Mouse (Mus musculus) CH12.LX (cell line): ENCODE results near the gene 2310007B03Rik.

ENCODE experiments used
- CTCF ChIP-seq, 2 experiments: IDR thresholded peaks in 1 of 2; conservative IDR thresholded peaks in 1 of 2; 2 replicates each; pipeline ENCODE4 v1.5.1; 2011 to 2012; ENCODE audit warnings: low read depth in 2 of 2, low read length in 2 of 2, improper control_type of control experiment in 1 of 2, inconsistent platforms in 1 of 2, mild to moderate bottlenecking in 1 of 2, moderate library complexity in 1 of 2
- E2F4 ChIP-seq: IDR thresholded peaks from 2 replicates; pipeline ENCODE4 v1.6.1; 2011; ENCODE audit warnings: low read depth, low read length, improper control_type of control experiment; ENCODE audit not compliant: insufficient replicate concordance
- HCFC1 ChIP-seq: IDR thresholded peaks from 2 replicates; pipeline ENCODE4 v1.6.1; 2012; ENCODE audit warnings: low read depth, mild to moderate bottlenecking, inconsistent platforms, low read length, improper control_type of control experiment
- MAFK ChIP-seq: IDR thresholded peaks from 2 replicates; pipeline ENCODE4 v1.6.1; 2011; ENCODE audit warnings: low read length, improper control_type of control experiment; ENCODE audit not compliant: insufficient replicate concordance
- MXI1 ChIP-seq: IDR thresholded peaks from 2 replicates; pipeline ENCODE4 v1.6.1; 2011; ENCODE audit warnings: mild to moderate bottlenecking, low read depth, low read length, improper control_type of control experiment
- POLR2A ChIP-seq: IDR thresholded peaks from 2 replicates; pipeline ENCODE4 v1.6.1; 2011; ENCODE audit warnings: low read depth, mild to moderate bottlenecking, improper control_type of control experiment, low read length
- POLR2AphosphoS2 ChIP-seq: IDR thresholded peaks from 2 replicates; pipeline ENCODE4 v1.6.1; 2011; ENCODE audit warnings: low read depth, low read length, improper control_type of control experiment
- SIN3A ChIP-seq: IDR thresholded peaks from 2 replicates; pipeline ENCODE4 v1.6.1; 2012; ENCODE audit warnings: low read length, improper control_type of control experiment, inconsistent platforms
- TCF12 ChIP-seq: IDR thresholded peaks from 2 replicates; pipeline ENCODE4 v1.6.1; 2014; ENCODE audit warnings: low read depth, mild to moderate bottlenecking, inconsistent platforms, low read length, improper control_type of control experiment

GRCm38 (mm10) chr1:93190726-93191305, 30.1 kb upstream of the 2310007B03Rik start:
- TF ChIP-seq CTCF (conservative IDR thresholded peaks at IDR 0.05 in 1 of 2, IDR thresholded peaks at IDR 0.05 in 1 of 2; ENCODE audit: low read depth in 2 of 2, low read length in 2 of 2) (no peak), MAFK (no peak), POLR2A (no peak), MXI1 (no peak), HCFC1 (no peak), SIN3A (no peak), TCF12 (no peak), E2F4 (no peak), POLR2AphosphoS2 (no peak)
